Mouse (Mus musculus) ES-E14 (cell line): Measurements from ENCODE around the gene Gng13. TPM values are rescaled to one million over a fixed set of nuclear protein-coding genes. Genes with fewer than 3 reads are reported as not detected.
"Not testable (repeated sequence)": the region's sequence is repeated elsewhere in the genome, so short reads cannot be mapped to it uniquely, and the experiment has no call there.

Source experiments
- DNase-seq: peaks from one replicate; pipeline ENCODE4 v3.0.0-alpha.2; 2013; ENCODE audit warnings: low read depth, low spot score
- H3K27ac ChIP-seq: 2 replicates; pipeline ENCODE4 v1.5.1; 2012; ENCODE audit warnings: low read depth, mild to moderate bottlenecking, low read length, moderate library complexity, mixed read lengths; ENCODE audit not compliant: poor library complexity, insufficient read depth, severe bottlenecking
- H3K36me3 ChIP-seq: 2 replicates; pipeline ENCODE4 v1.6.1; 2012; ENCODE audit warnings: mild to moderate bottlenecking, low read length, moderate library complexity, mixed read lengths; ENCODE audit not compliant: control insufficient read depth, poor library complexity, insufficient read depth, severe bottlenecking
- H3K4me1 ChIP-seq, 2 experiments: fragments of 150-350 bp in 1 of 2; sonication (generic) in 1 of 2; 2 replicates each; pipeline ENCODE4 v1.6.1; 2012; ENCODE audit warnings: low read length in 2 of 2, mild to moderate bottlenecking in 1 of 2, mixed read lengths in 1 of 2; ENCODE audit not compliant: control insufficient read depth in 2 of 2, insufficient read depth in 2 of 2, poor library complexity in 1 of 2
- H3K4me3 ChIP-seq, 2 experiments: fragments of 150-350 bp in 1 of 2; sonication (generic) in 1 of 2; 2 replicates each; pipeline ENCODE4 v1.5.1; 2012; ENCODE audit warnings: low read length in 2 of 2, low read depth in 1 of 2, mild to moderate bottlenecking in 1 of 2, mixed read lengths in 1 of 2; ENCODE audit not compliant: insufficient read depth in 1 of 2, poor library complexity in 1 of 2, severe bottlenecking in 1 of 2
- H3K9ac ChIP-seq: 2 replicates; pipeline ENCODE4 v1.6.1; 2012; ENCODE audit warnings: low read depth, mild to moderate bottlenecking, low read length, mixed read lengths; ENCODE audit not compliant: poor library complexity, insufficient read depth, severe bottlenecking
- H3K9me3 ChIP-seq: fragments of 150-350 bp; sonication (generic); 2 replicates; pipeline ENCODE4 v1.6.1; 2012; ENCODE audit warnings: low read depth, mild to moderate bottlenecking, low read length; ENCODE audit not compliant: control insufficient read depth, insufficient read depth
- CHD2 ChIP-seq: IDR thresholded peaks from 2 replicates; pipeline ENCODE4 v1.6.1; 2014; ENCODE audit warnings: mild to moderate bottlenecking, low read depth, low read length, inconsistent platforms
- HCFC1 ChIP-seq: IDR thresholded peaks from 2 replicates; pipeline ENCODE4 v1.6.1; 2012; ENCODE audit warnings: low read length, inconsistent platforms, borderline replicate concordance; ENCODE audit not compliant: insufficient read depth
- MAFK ChIP-seq: IDR thresholded peaks from 2 replicates; pipeline ENCODE4 v1.6.1; 2014; ENCODE audit warnings: mild to moderate bottlenecking, low read depth, low read length, inconsistent platforms; ENCODE audit not compliant: insufficient read depth
- ZC3H11A ChIP-seq: IDR thresholded peaks from 2 replicates; pipeline ENCODE4 v1.6.1; 2012; ENCODE audit warnings: low read depth, mild to moderate bottlenecking, inconsistent platforms, low read length, borderline replicate concordance
- ZNF384 ChIP-seq: IDR thresholded peaks from 2 replicates; pipeline ENCODE4 v1.6.1; 2012; ENCODE audit warnings: low read depth, low read length, inconsistent platforms
- in situ Hi-C, 2 experiments: fragments of 600-800 bp; cut with MboI; formaldehyde crosslinking; loops; one replicate each; pipeline ENCODE4 v1.15.1; 2025; ENCODE audit warnings: low sequenced_read_pairs in 2 of 2, inconsistent platforms in 1 of 2; ENCODE audit not compliant: unreplicated experiment in 2 of 2
- total RNA-seq: library from RNA; depleted of rRNA; stranded (reverse); fragments of 300-350 nt; gene quantifications from 2 replicates; pipeline ENCODE4 v1.2.3, GENCODE M21; 2012

The Gng13 gene
- total RNA-seq, 1 experiment: 9.9 TPM

GRCm38 (mm10) chr17:25732082-25732481 lies 15.1 kb downstream of the Gng13 start:
- no peaks in the 10 kb centered on the region for H3K9me3 ChIP-seq
- peaks cover 0 to 7% of the 10 kb centered on the region in 2 experiments; a peak in 1 of 4 replicates for H3K4me1 ChIP-seq
- H3K36me3 ChIP-seq: 0 out of 2 replicates have a peak, but pooled peaks cover 2% of the 10 kb centered on the region
- H3K27ac ChIP-seq: no peak overlapping the region
- no peak overlapping the region for H3K9ac ChIP-seq
- no peak for TF ChIP-seq ZNF384
- no peak for TF ChIP-seq HCFC1
- TF ChIP-seq ZC3H11A: 0 out of 2 replicates have a peak, but pooled peaks have one; percentile 7
- no peak for TF ChIP-seq MAFK
- no peak for TF ChIP-seq CHD2
- DNase-seq: peak; percentile 65
- in situ Hi-C loops: no loop called here
- H3K4me3 ChIP-seq: no peak overlapping the region

GRCm38 (mm10) chr17:25735246-25735645 lies 18.3 kb downstream of the Gng13 start:
- H3K9me3 ChIP-seq: no peaks in the 10 kb centered on the region
- H3K36me3 ChIP-seq: 0 out of 2 replicates have a peak, but pooled peaks cover under 1% of the 10 kb centered on the region
- 0 out of 4 replicates have a peak, but pooled peaks cover 0 to 2% of the 10 kb centered on the region in 2 experiments for H3K4me1 ChIP-seq
- no peak overlapping the region for H3K4me3 ChIP-seq
- DNase-seq: no peak
- no peak overlapping the region for H3K27ac ChIP-seq
- TF ChIP-seq HCFC1 (no peak), ZNF384 (no peak), ZC3H11A (no peak), CHD2 (no peak), MAFK (no peak)
- H3K9ac ChIP-seq: no peak overlapping the region
- in situ Hi-C loops: no loop called here

GRCm38 (mm10) chr17:25735745-25736144 lies 18.8 kb downstream of the Gng13 start, which contains the start of gene Mslnl:
Gene Mslnl (plus strand): TSS chr17:25736042.
- in situ Hi-C loops: no loop called here
- Histone ChIP-seq H3K9me3 (no peaks in the 10 kb centered on the region), H3K9ac (no peak within 1 kb of the TSS), H3K4me3 (no peak within 1 kb of the TSS), H3K27ac (no peak within 1 kb of the TSS), H3K4me1 (0 out of 4 replicates have a peak, but pooled peaks cover 0 to 2% of the 10 kb centered on the region in 2 experiments), H3K36me3 (no peaks in the 10 kb centered on the region)
- DNase-seq: no peak
- TF ChIP-seq CHD2 (no peak), ZC3H11A (no peak), HCFC1 (no peak), ZNF384 (no peak), MAFK (no peak)

GRCm38 (mm10) chr17:25738861-25739260 lies 21.9 kb downstream of the Gng13 start:
- in situ Hi-C loops: no loop called here
- H3K36me3 ChIP-seq: no peaks in the 10 kb centered on the region
- H3K9ac ChIP-seq: no peak overlapping the region
- no peaks in the 10 kb centered on the region for H3K4me1 ChIP-seq
- no peak for DNase-seq
- no peak overlapping the region for H3K27ac ChIP-seq
- H3K4me3 ChIP-seq: no peak overlapping the region
- no peak for TF ChIP-seq MAFK
- TF ChIP-seq CHD2: no peak
- TF ChIP-seq ZNF384: no peak
- TF ChIP-seq ZC3H11A: no peak
- no peak for TF ChIP-seq HCFC1
- H3K9me3 ChIP-seq: no peaks in the 10 kb centered on the region

GRCm38 (mm10) chr17:25741471-25741870 lies 24.5 kb downstream of the Gng13 start:
- H3K27ac ChIP-seq, H3K36me3 ChIP-seq, H3K9me3 ChIP-seq, H3K4me3 ChIP-seq, H3K4me1 ChIP-seq, DNase-seq, H3K9ac ChIP-seq, in situ Hi-C loops: not testable (repeated sequence)
